Mouse (Mus musculus): ENCODE measurements at regions not wholly inside any gene's neighbourhood (a gene's known extent, or its start where the extent isn't known, plus 50 kb on each side); places are given as distances from the start of the nearest gene placed in this dataset.

- no peaks in the 10 kb centered on the region for H3K9me3 ChIP-seq (ENCODE audit: low read length)
- no peaks in the 10 kb centered on the region for H3K4me1 ChIP-seq (ENCODE audit: insufficient read depth, low read length)
- H3K4me2 ChIP-seq (replicated peaks; ENCODE audit: low read depth, low read length): no peak overlapping the region
- WGBS: 69% methylated on average over 3 of the region's 3 CpGs
- H3K9ac ChIP-seq (replicated peaks; ENCODE audit: low read length): no peak overlapping the region
- H3K4me3 ChIP-seq (ENCODE audit: low read length): no peak overlapping the region
- no peaks in the 10 kb centered on the region for H3K27me3 ChIP-seq (ENCODE audit: insufficient read depth, low read length)
- no peak for ATAC-seq (ENCODE audit: low FRiP score, low TSS enrichment)
- no peak overlapping the region for H3K27ac ChIP-seq (ENCODE audit: low read length)
- no peaks in the 10 kb centered on the region for H3K36me3 ChIP-seq (ENCODE audit: insufficient read depth, low read length)
Observed at GRCm38 (mm10) chr12:99063441-99063840, 143.1 kb downstream of the Ttc8 start.

GRCm38 (mm10) chr12:99063885-99064284, 143.5 kb downstream of the Ttc8 start:
- WGBS: 81% methylated on average over 8 of the region's 8 CpGs
- Histone ChIP-seq H3K36me3 (ENCODE audit: insufficient read depth, low read length) (no peaks in the 10 kb centered on the region), H3K27ac (ENCODE audit: low read length) (no peak overlapping the region), H3K9ac (replicated peaks; ENCODE audit: low read length) (no peak overlapping the region), H3K4me1 (ENCODE audit: insufficient read depth, low read length) (no peaks in the 10 kb centered on the region), H3K4me2 (replicated peaks; ENCODE audit: low read depth, low read length) (no peak overlapping the region), H3K27me3 (ENCODE audit: insufficient read depth, low read length) (no peaks in the 10 kb centered on the region), H3K9me3 (ENCODE audit: low read length) (no peaks in the 10 kb centered on the region), H3K4me3 (ENCODE audit: low read length) (no peak overlapping the region)
- no peak for ATAC-seq (ENCODE audit: low FRiP score, low TSS enrichment)

- Histone ChIP-seq H3K9me3 (ENCODE audit: low read length) (no peaks in the 10 kb centered on the region), H3K4me3 (ENCODE audit: low read length) (no peak overlapping the region), H3K27ac (ENCODE audit: low read length) (no peak overlapping the region), H3K27me3 (ENCODE audit: insufficient read depth, low read length) (no peaks in the 10 kb centered on the region), H3K4me1 (ENCODE audit: insufficient read depth, low read length) (no peaks in the 10 kb centered on the region), H3K36me3 (ENCODE audit: insufficient read depth, low read length) (no peaks in the 10 kb centered on the region), H3K9ac (replicated peaks; ENCODE audit: low read length) (no peak overlapping the region), H3K4me2 (replicated peaks; ENCODE audit: low read depth, low read length) (no peak overlapping the region)
- whole genome bisulfite sequencing: 82% methylated on average over 3 of the region's 3 CpGs
- ATAC-seq (ENCODE audit: low FRiP score, low TSS enrichment): no peak
Observed at GRCm38 (mm10) chr12:99067962-99068361, 147.6 kb downstream of the Ttc8 start.

GRCm38 (mm10) chr12:99073766-99074165, 153.4 kb downstream of the Ttc8 start:
- H3K36me3 ChIP-seq (ENCODE audit: insufficient read depth, low read length): no peaks in the 10 kb centered on the region
- WGBS: 87% methylated on average over 5 of the region's 5 CpGs
- ATAC-seq (ENCODE audit: low FRiP score, low TSS enrichment): no peak
- H3K27ac ChIP-seq (ENCODE audit: low read length): no peak overlapping the region
- H3K4me2 ChIP-seq (replicated peaks; ENCODE audit: low read depth, low read length): no peak overlapping the region
- H3K4me1 ChIP-seq (ENCODE audit: insufficient read depth, low read length): no peaks in the 10 kb centered on the region
- no peak overlapping the region for H3K9ac ChIP-seq (replicated peaks; ENCODE audit: low read length)
- no peaks in the 10 kb centered on the region for H3K27me3 ChIP-seq (ENCODE audit: insufficient read depth, low read length)
- no peaks in the 10 kb centered on the region for H3K9me3 ChIP-seq (ENCODE audit: low read length)
- H3K4me3 ChIP-seq (ENCODE audit: low read length): no peak overlapping the region

- Histone ChIP-seq H3K4me3 (ENCODE audit: low read length) (no peak overlapping the region), H3K27ac (ENCODE audit: low read length) (no peak overlapping the region), H3K9ac (replicated peaks; ENCODE audit: low read length) (no peak overlapping the region), H3K9me3 (ENCODE audit: low read length) (no peaks in the 10 kb centered on the region), H3K4me2 (replicated peaks; ENCODE audit: low read depth, low read length) (no peak overlapping the region), H3K4me1 (ENCODE audit: insufficient read depth, low read length) (no peaks in the 10 kb centered on the region), H3K27me3 (ENCODE audit: insufficient read depth, low read length) (no peaks in the 10 kb centered on the region), H3K36me3 (ENCODE audit: insufficient read depth, low read length) (no peaks in the 10 kb centered on the region)
- ATAC-seq (ENCODE audit: low FRiP score, low TSS enrichment): no peak
- WGBS: 65% methylated on average over 3 of the region's 3 CpGs
Observed at GRCm38 (mm10) chr12:99077366-99077765, 157.0 kb downstream of the Ttc8 start.

GRCm38 (mm10) chr12:99079873-99080272, 159.5 kb downstream of the Ttc8 start:
- Histone ChIP-seq H3K4me2 (replicated peaks; ENCODE audit: low read depth, low read length) (no peak overlapping the region), H3K36me3 (ENCODE audit: insufficient read depth, low read length) (no peaks in the 10 kb centered on the region), H3K27me3 (ENCODE audit: insufficient read depth, low read length) (peaks cover 21% of the 10 kb centered on the region), H3K9me3 (ENCODE audit: low read length) (no peaks in the 10 kb centered on the region), H3K27ac (ENCODE audit: low read length) (no peak overlapping the region), H3K4me3 (ENCODE audit: low read length) (no peak overlapping the region), H3K9ac (replicated peaks; ENCODE audit: low read length) (no peak overlapping the region), H3K4me1 (ENCODE audit: insufficient read depth, low read length) (no peaks in the 10 kb centered on the region)
- WGBS: 81% methylated on average over 1 of the region's 1 CpGs
- ATAC-seq (ENCODE audit: low FRiP score, low TSS enrichment): no peak

- WGBS: 45% methylated on average over 11 of the region's 11 CpGs
- Histone ChIP-seq H3K4me2 (replicated peaks; ENCODE audit: low read depth, low read length) (no peak overlapping the region), H3K27me3 (ENCODE audit: insufficient read depth, low read length) (peaks cover 21% of the 10 kb centered on the region), H3K4me1 (ENCODE audit: insufficient read depth, low read length) (no peaks in the 10 kb centered on the region), H3K9me3 (ENCODE audit: low read length) (no peaks in the 10 kb centered on the region), H3K36me3 (ENCODE audit: insufficient read depth, low read length) (no peaks in the 10 kb centered on the region), H3K4me3 (ENCODE audit: low read length) (no peak overlapping the region), H3K27ac (ENCODE audit: low read length) (no peak overlapping the region), H3K9ac (replicated peaks; ENCODE audit: low read length) (no peak overlapping the region)
- ATAC-seq (ENCODE audit: low FRiP score, low TSS enrichment): no peak
Observed at GRCm38 (mm10) chr12:99083616-99084015, 163.2 kb downstream of the Ttc8 start.

GRCm38 (mm10) chr12:99084144-99084543, 163.8 kb downstream of the Ttc8 start:
- H3K27ac ChIP-seq (ENCODE audit: low read length): no peak overlapping the region
- no peaks in the 10 kb centered on the region for H3K9me3 ChIP-seq (ENCODE audit: low read length)
- H3K4me2 ChIP-seq (replicated peaks; ENCODE audit: low read depth, low read length): 0 out of 2 replicates have a peak overlapping the region, but pooled peaks have one; percentile 16
- ATAC-seq (ENCODE audit: low FRiP score, low TSS enrichment): peak; percentile 95
- H3K9ac ChIP-seq (replicated peaks; ENCODE audit: low read length): peak overlapping the region; percentile 32; the same call in 1 of the 2 replicates
- peaks cover 21% of the 10 kb centered on the region for H3K27me3 ChIP-seq (ENCODE audit: insufficient read depth, low read length)
- no peak overlapping the region for H3K4me3 ChIP-seq (ENCODE audit: low read length)
- H3K4me1 ChIP-seq (ENCODE audit: insufficient read depth, low read length): no peaks in the 10 kb centered on the region
- no peaks in the 10 kb centered on the region for H3K36me3 ChIP-seq (ENCODE audit: insufficient read depth, low read length)
- WGBS: 4% methylated on average over 18 of the region's 18 CpGs

GRCm38 (mm10) chr12:99087286-99087685, 166.9 kb downstream of the Ttc8 start:
- H3K4me3 ChIP-seq (ENCODE audit: low read length): no peak overlapping the region
- no peak overlapping the region for H3K9ac ChIP-seq (replicated peaks; ENCODE audit: low read length)
- H3K27me3 ChIP-seq (ENCODE audit: insufficient read depth, low read length): peaks cover 24% of the 10 kb centered on the region
- no peaks in the 10 kb centered on the region for H3K9me3 ChIP-seq (ENCODE audit: low read length)
- H3K36me3 ChIP-seq (ENCODE audit: insufficient read depth, low read length): no peaks in the 10 kb centered on the region
- no peak overlapping the region for H3K4me2 ChIP-seq (replicated peaks; ENCODE audit: low read depth, low read length)
- H3K27ac ChIP-seq (ENCODE audit: low read length): no peak overlapping the region
- no peak for ATAC-seq (ENCODE audit: low FRiP score, low TSS enrichment)
- H3K4me1 ChIP-seq (ENCODE audit: insufficient read depth, low read length): no peaks in the 10 kb centered on the region
- WGBS: 37% methylated on average over 8 of the region's 8 CpGs

- no peaks in the 10 kb centered on the region for H3K4me1 ChIP-seq (ENCODE audit: insufficient read depth, low read length)
- no peak overlapping the region for H3K4me2 ChIP-seq (replicated peaks; ENCODE audit: low read depth, low read length)
- no peak overlapping the region for H3K9ac ChIP-seq (replicated peaks; ENCODE audit: low read length)
- H3K27me3 ChIP-seq (ENCODE audit: insufficient read depth, low read length): peaks cover 14% of the 10 kb centered on the region; the same call in 1 of the 2 replicates
- H3K27ac ChIP-seq (ENCODE audit: low read length): no peak overlapping the region
- H3K4me3 ChIP-seq (ENCODE audit: low read length): no peak overlapping the region
- H3K36me3 ChIP-seq (ENCODE audit: insufficient read depth, low read length): no peaks in the 10 kb centered on the region
- WGBS: 58% methylated on average over 4 of the region's 4 CpGs
- H3K9me3 ChIP-seq (ENCODE audit: low read length): no peaks in the 10 kb centered on the region
- no peak for ATAC-seq (ENCODE audit: low FRiP score, low TSS enrichment)
Observed at GRCm38 (mm10) chr12:99091770-99092169, 171.4 kb downstream of the Ttc8 start.
